Mouse (Mus musculus) olfactory bulb, adult 2 months (tissue): ENCODE results near the gene Pim1.
"Not testable (repeated sequence)": the region's sequence is repeated elsewhere in the genome, so short reads cannot be mapped to it uniquely, and the experiment has no call there.

Experiments
- CTCF ChIP-seq: fragments of 200-500 bp; IDR thresholded peaks from 2 replicates; pipeline ENCODE4 v1.5.1; 2012; ENCODE audit warnings: low read depth, mild to moderate bottlenecking, low read length, moderate library complexity; ENCODE audit not compliant: insufficient read depth
- POLR2A ChIP-seq: fragments of 200-500 bp; IDR thresholded peaks from 2 replicates; pipeline ENCODE4 v1.6.1; 2012; ENCODE audit warnings: mild to moderate bottlenecking, low read depth, low read length, moderate library complexity; ENCODE audit not compliant: insufficient read depth

DNA sequence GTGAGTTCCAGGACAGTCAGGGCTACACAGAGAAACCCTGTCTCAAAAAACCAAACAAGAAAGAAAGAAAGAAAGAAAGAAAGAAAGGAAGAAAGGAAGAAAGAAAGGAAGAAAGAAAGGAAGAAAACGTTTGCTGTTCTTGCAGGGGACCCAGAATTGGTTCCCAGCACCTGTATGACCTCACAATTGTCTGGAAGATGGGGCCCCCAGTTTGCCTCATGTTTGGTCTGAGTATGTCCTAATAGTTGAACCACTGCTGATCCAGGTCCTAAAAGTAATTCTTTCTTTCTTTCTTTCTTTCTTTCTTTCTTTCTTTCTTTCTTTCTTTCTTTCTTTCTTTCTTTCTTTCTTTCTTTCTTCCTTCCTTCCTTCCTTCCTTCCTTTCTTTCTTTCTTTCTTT is 6.9 kb downstream of the Pim1 start:
- TF ChIP-seq CTCF, POLR2A: not testable (repeated sequence)
